Mouse (Mus musculus): ENCODE data around the gene Ndufa10.

DNA sequence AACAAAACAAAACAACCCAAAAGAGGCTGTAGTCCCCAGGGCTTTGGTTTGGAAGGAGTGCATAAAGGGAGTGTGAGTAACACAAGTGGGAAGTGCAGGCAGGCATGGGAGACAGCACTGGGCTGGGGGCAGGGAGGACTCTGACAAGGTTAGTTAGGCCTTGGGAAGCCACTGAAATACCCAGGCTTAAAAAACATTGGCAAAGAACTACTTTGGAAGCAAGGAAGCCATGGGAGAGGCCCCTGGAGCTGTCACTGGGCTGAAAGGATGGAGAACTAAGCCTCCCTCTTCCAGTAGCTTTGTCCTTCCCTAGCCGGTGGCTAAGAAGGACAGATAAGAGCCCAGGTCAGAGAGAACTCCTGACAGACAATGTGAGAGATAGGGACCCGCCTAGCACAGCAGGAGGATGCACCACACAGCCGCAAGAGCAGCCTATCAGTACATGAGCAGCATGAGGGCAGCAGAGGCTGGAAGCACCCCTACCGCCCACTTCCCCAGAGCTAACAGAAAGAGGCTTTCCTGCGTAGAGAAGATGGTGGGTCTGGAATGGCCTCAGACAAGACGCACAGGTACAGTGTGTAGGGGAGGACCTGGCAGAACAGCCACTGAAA, 32.1 kb downstream of the Ndufa10 start:
- TF ChIP-seq CTCF (IDR thresholded peaks at IDR 0.05), result no peak
- no peak for TF ChIP-seq EP300 (IDR thresholded peaks at IDR 0.05)
